Mouse (Mus musculus) thymus, adult 2 months (tissue): ENCODE measurements around the gene Olfr58. TPM values are rescaled to one million over a fixed set of nuclear protein-coding genes. Genes with fewer than 3 reads are reported as not detected.
"Not testable (repeated sequence)": the region's sequence is repeated elsewhere in the genome, so short reads cannot be mapped to it uniquely, and the experiment has no call there.

Source experiments
- DNase-seq: peaks from one replicate; pipeline ENCODE4 v3.0.0; 2021
- H3K27ac ChIP-seq: fragments of 200-500 bp; 2 replicates; pipeline ENCODE4 v1.5.1; 2012; ENCODE audit warnings: low read length, control low read depth; ENCODE audit not compliant: control insufficient read depth, insufficient read depth
- H3K27me3 ChIP-seq: fragments of 200-500 bp; 2 replicates; pipeline ENCODE4 v1.6.1; 2012; ENCODE audit warnings: mild to moderate bottlenecking, low read length, moderate library complexity, mixed read lengths; ENCODE audit not compliant: control insufficient read depth, insufficient read depth
- H3K36me3 ChIP-seq: fragments of 200-500 bp; 2 replicates; pipeline ENCODE4 v1.6.1; 2012; ENCODE audit warnings: mild to moderate bottlenecking, low read length, moderate library complexity; ENCODE audit not compliant: control insufficient read depth, insufficient read depth
- H3K4me1 ChIP-seq: fragments of 200-500 bp; replicated peaks from 2 replicates; pipeline ENCODE4 v1.6.1; 2012; ENCODE audit warnings: low read length; ENCODE audit not compliant: control insufficient read depth, insufficient read depth
- H3K4me3 ChIP-seq: fragments of 200-500 bp; 2 replicates; pipeline ENCODE4 v1.5.1; 2012; ENCODE audit warnings: mild to moderate bottlenecking, low read length, control low read depth, moderate library complexity; ENCODE audit not compliant: control insufficient read depth, insufficient read depth
- CTCF ChIP-seq: fragments of 200-500 bp; IDR thresholded peaks from 2 replicates; pipeline ENCODE4 v1.5.1; 2012; ENCODE audit warnings: mild to moderate bottlenecking, control low read depth, low read length, moderate library complexity, borderline replicate concordance; ENCODE audit not compliant: control insufficient read depth, poor library complexity, insufficient read depth; ENCODE audit errors: extremely low read depth
- POLR2A ChIP-seq: fragments of 200-500 bp; IDR thresholded peaks from 2 replicates; pipeline ENCODE4 v1.6.1; 2012; ENCODE audit warnings: mild to moderate bottlenecking, low read length, control low read depth, moderate library complexity; ENCODE audit not compliant: control insufficient read depth, poor library complexity, insufficient read depth; ENCODE audit errors: extremely low read depth
- WGBS: fragments of 180-500 bp; shearing (Covaris S2); methylation state at CpG from one replicate; pipeline ENCODE4 v1.1.7; 2018; 5-methylcytosine and 5-hydroxymethylcytosine counted together
- polyA plus RNA-seq: library from polyadenylated mRNA; depleted of rRNA; stranded (reverse); fragments of >200 nt; gene quantifications from 2 replicates; pipeline ENCODE4 v1.2.3, GENCODE M21; 2012; rRNA removed

Olfr58 gene
- not detected in 2 replicates for polyA plus RNA-seq

DNA sequence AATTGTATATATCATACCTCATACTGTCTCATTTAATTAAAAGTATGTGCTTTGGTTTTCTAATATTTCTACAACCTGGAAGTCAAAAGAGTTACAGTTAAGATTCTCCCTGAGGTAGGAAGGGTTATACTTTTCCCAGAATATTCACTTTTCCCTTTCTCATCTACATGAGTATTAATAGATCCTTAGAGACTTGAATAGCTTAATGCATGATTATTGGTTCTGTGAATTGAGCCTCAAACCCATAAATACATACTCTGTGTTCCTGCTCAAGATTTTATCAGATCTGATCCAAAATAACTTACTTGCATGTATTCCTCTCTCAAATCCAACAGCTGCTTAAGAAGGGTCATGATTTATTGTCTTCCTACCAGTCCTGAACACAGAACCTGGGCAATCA lies at the start of gene Olfr58:
Olfr58 (plus strand) TSS at position 301 of the 400 bp plus-strand sequence.
- DNase-seq: no peak
- TF ChIP-seq CTCF: no peak
- no peak for TF ChIP-seq POLR2A
- Histone ChIP-seq H3K27me3 (no peaks in the 10 kb centered on the region), H3K4me3 (no peak within 1 kb of the TSS), H3K4me1 (no peaks in the 10 kb centered on the region), H3K27ac (no peak within 1 kb of the TSS), H3K36me3 (no peaks in the 10 kb centered on the region)

DNA sequence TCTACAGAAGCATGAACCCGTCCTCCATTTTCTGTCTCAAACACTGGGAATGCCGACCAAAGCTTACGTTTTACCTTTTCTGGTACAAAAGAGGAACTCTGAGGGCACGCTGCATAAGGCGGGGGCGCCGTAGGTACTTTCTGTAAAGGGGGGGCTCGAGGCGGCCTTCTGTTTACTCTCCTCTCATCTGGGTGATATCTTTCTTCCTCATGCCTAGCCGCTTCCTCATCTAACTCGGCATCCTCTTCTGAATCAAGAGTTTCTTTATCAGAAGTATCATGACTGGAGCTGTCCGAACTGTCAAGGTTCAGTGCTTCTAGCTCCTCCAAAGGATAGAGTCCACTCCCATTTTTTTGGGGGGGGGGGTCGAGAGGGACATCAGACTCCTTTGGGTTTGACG lies 10.9 kb upstream of the Olfr58 start:
- no peaks in the 10 kb centered on the region for H3K27me3 ChIP-seq
- no peaks in the 10 kb centered on the region for H3K36me3 ChIP-seq
- no peak overlapping the region for H3K27ac ChIP-seq
- no peak overlapping the region for H3K4me3 ChIP-seq
- no peak for DNase-seq
- no peaks in the 10 kb centered on the region for H3K4me1 ChIP-seq
- TF ChIP-seq POLR2A: no peak
- TF ChIP-seq CTCF: no peak
- 89% methylated on average over 14 of the region's 14 CpGs for whole genome bisulfite sequencing

DNA sequence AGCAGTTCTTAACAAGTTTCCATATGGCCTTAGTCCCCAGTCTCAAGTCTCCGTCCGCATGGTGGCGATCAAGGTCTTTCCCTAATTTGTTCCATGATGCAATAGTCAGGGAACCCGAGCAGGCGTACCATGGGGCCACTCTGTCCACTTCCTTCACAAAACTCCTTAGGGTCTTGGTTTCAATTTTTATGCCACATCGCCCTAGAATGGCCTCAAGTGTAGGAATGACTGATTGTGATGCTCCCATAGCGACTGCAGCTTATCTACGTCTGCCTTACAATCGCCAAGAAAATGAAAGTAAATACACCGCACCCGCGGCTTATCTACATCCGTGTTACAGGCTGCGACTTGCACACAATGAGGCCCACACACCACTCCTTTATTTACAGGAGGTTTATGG lies 10.4 kb upstream of the Olfr58 start:
- 96% methylated on average over 14 of the region's 14 CpGs for WGBS
- Histone ChIP-seq H3K4me1 (no peaks in the 10 kb centered on the region), H3K27me3 (no peaks in the 10 kb centered on the region), H3K27ac (no peak overlapping the region), H3K36me3 (no peaks in the 10 kb centered on the region), H3K4me3 (no peak overlapping the region)
- TF ChIP-seq POLR2A (no peak), CTCF (no peak)
- DNase-seq: no peak

DNA sequence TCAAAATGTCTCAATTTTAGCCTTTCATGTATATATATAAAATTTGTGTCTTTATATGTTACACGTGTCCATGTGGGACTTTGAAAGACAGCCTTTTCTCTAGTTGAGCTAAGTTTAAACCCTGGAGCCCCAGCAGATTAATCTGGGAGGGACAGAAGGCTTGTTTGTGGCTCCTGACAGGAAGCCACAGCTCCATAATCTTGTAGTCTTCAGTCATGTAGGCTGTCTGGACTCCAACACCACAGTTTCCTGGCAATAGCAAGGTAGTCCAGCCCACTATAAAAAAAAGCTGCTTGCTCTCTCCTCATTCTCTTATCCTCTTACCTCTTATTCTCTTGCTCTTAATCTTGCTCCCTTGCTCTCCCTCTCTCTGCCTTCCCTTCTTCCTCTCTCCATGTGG lies 22.9 kb downstream of the Olfr58 start:
- WGBS: 83% methylated on average over 1 of the region's 1 CpGs
- H3K36me3 ChIP-seq: no peaks in the 10 kb centered on the region
- TF ChIP-seq POLR2A (no peak), CTCF (no peak)

DNA sequence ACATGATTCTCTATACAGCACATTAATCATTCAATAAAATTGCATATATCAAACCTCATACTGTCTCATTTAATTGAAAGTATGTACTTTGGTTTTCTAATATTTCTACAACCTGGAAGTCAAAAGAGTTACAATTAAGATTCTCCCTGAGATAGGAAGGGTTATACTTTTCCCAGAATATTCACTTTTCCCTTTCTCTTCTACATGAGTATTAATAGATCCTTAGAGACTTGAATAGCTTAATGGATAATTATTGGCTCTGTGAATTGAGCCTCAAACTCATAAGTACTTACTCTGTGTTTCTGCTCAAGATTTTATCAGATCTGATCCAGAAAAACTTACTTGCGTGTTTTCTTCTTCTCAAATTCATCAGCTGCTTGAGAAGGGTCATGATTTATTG lies 24.5 kb downstream of the Olfr58 start, which contains the start of gene Olfr859:
Olfr859 (plus strand) TSS at position 301 of the 400 bp plus-strand sequence.
- H3K4me1 ChIP-seq, DNase-seq, H3K4me3 ChIP-seq, H3K36me3 ChIP-seq, H3K27me3 ChIP-seq, H3K27ac ChIP-seq: not testable (repeated sequence)
- WGBS: 71% methylated on average over 1 of the region's 1 CpGs

More for the DNA sequence above, 22.9 kb downstream of the Olfr58 start:
- H3K27ac ChIP-seq: no peak overlapping the region
- no peak overlapping the region for H3K4me3 ChIP-seq
- H3K27me3 ChIP-seq: no peaks in the 10 kb centered on the region
- no peak for DNase-seq
- H3K4me1 ChIP-seq: no peaks in the 10 kb centered on the region

Other genes with a start within 250 kb of the Olfr58 start
- gene Olfr853, start 239.2 kb upstream of the Olfr58 start, polyA plus RNA-seq: not detected in 2 replicates
- gene Olfr854, start 212.9 kb upstream of the Olfr58 start, polyA plus RNA-seq: not detected in 2 replicates
- not detected in 2 replicates for gene Olfr855, start 197.7 kb upstream of the Olfr58 start, polyA plus RNA-seq
- 9.7 and 10.9 TPM in 2 replicates for gene Zfp317, start 158.2 kb upstream of the Olfr58 start, polyA plus RNA-seq
- gene Olfr857, start 70.8 kb upstream of the Olfr58 start, polyA plus RNA-seq: not detected in 2 replicates
- not detected in 2 replicates for gene Olfr859, start 24.6 kb downstream of the Olfr58 start, polyA plus RNA-seq
- gene Olfr860, start 69.5 kb downstream of the Olfr58 start, polyA plus RNA-seq: not detected in 2 replicates
- gene Olfr862, start 107.7 kb downstream of the Olfr58 start, polyA plus RNA-seq: not detected in 2 replicates
- not detected in 2 replicates for gene Olfr77, start 136.6 kb downstream of the Olfr58 start, polyA plus RNA-seq
- gene Olfr866, start 247.8 kb downstream of the Olfr58 start, polyA plus RNA-seq: not detected in 2 replicates